Mouse (Mus musculus): ENCODE results near the gene Mbnl1.

The Mbnl1 gene

GRCm38 (mm10) chr3:60568171-60568684 is 95.6 kb downstream of the Mbnl1 start:
- no peak for DNase-seq (ENCODE audit: low read depth, low spot score)

- no peak for DNase-seq (ENCODE audit: low read depth, low spot score)
Measured at GRCm38 (mm10) chr3:60568801-60569568, 96.4 kb downstream of the Mbnl1 start.

GRCm38 (mm10) chr3:60569781-60570180 is 97.2 kb downstream of the Mbnl1 start:
- no peak for DNase-seq (ENCODE audit: low read depth, low spot score)

DNA sequence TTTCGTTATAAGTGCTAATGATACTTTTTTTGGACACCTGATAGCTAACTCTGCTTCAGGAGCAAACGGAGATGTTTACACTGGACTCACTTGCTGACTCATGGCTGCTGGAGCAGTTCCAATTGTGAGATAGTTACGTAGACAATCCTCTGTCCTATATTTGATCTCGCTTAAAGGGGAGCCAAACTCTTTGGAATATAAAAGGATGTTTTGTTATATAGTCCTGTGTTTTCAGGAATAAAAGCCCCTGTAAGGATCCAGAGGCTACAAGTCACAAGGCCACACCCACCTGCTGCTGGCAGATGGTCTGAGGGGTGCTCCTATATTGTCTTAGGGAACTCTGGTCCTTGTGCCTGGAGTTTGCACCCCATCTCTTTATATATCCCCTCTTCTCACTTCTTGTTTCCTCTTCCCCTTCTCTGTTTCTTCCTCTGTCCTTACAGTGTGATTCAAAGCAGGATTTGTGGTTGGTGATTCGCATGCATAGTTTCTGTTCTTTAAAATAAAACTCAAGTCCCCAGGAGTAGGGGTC is 97.9 kb downstream of the Mbnl1 start:
- no peak for DNase-seq (ENCODE audit: low read depth, low spot score)

- DNase-seq (ENCODE audit: low read depth, low spot score) = no peak
Measured at GRCm38 (mm10) chr3:60571493-60571892, 98.9 kb downstream of the Mbnl1 start.

DNA sequence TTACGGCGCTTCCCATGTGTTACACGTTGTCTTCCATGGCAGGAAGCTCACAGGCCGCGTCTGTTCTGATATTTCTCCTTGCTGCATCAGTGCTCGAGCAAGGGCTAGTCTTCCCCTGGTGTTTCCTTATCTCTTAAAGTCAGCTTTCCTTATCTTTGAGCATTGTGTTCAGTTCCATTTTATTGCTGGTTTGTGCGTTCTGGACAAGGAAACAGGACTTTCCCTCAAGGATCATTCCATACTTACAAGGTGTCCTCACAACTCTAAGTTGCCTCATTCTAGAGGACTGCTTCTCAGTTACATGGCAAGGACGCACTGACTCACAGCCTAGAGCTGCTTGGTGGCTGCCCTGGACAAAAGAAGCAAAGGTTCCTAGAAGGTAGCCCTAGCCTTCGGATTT is 101.6 kb downstream of the Mbnl1 start:
- DNase-seq (ENCODE audit: low read depth, low spot score) = no peak

- DNase-seq (ENCODE audit: low read depth, low spot score) = no peak
Measured at GRCm38 (mm10) chr3:60574849-60575524, 102.4 kb downstream of the Mbnl1 start.

DNA sequence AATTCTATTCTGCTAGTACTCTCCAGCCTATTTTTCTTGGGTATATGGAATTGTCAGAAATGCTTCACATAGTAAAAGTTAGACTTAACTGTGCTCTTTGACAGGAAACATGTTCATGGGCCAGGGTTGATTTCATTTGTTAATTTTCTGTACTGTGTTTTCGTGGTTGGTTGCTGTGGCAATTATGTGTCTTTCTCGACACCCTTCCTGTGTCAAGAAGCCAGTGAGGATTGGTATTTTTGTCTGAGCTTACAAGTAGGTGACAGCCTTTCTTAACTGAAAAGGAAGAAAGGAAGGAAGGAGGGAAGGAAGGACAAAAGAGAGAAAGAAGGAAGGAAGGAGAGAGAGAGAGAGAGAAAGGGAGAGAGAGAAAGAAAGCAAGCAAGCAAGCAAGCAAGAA is 103.3 kb downstream of the Mbnl1 start:
- peak; percentile 52 for DNase-seq (ENCODE audit: low read depth, low spot score)

DNA sequence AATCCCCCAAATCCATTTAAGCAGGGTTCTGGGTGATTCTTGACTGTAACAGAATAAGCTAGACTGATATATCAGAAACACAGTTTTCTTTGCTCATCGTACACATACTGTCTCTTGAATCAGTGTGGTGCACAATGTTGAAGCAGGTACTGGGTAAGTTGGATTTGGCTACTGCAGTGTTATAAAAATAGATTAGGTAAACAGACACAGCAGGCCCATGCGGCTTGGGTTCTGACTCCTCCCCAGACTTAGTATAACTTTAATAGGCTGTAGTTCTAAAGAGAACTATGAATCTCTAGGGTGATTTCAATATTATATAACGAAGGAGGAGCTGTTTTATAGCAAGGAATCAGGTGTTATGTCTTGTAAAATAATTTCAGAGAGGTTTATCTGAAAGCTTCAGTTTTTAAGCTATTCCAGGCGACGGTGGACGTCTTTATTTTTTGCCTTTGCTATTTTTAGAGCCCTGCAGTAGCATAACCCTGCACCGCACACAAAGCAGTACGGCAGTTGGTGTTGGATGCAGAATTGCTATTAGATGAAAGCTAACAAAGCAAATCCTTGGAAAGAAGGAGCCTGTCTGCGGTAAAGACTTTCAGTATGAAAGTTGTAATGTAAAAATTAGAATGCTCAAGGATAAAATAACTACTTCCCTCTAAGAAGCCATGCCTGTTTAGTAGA is 103.9 kb downstream of the Mbnl1 start:
- DNase-seq (ENCODE audit: low read depth, low spot score) = no peak

DNA sequence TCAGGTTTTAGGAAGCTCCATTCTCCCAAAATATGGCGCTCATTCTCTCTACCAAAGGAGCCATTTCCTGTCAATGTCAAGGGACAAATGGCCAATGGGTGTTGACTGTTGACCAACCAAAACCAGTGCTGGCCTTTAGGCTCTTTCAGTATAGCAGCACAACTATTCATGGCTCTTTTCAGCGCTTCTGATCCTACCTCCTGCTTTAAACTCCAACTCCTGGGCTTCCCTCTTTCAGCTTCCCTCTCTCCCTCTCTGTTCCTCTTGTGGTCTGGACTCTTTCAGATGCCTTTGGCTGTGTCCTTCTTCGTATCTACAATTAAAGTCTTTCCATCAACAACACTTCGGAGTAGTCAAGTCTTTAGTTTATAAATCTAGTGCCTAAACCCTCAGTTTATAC is 107.2 kb downstream of the Mbnl1 start:
- DNase-seq (ENCODE audit: low read depth, low spot score) = no peak

DNA sequence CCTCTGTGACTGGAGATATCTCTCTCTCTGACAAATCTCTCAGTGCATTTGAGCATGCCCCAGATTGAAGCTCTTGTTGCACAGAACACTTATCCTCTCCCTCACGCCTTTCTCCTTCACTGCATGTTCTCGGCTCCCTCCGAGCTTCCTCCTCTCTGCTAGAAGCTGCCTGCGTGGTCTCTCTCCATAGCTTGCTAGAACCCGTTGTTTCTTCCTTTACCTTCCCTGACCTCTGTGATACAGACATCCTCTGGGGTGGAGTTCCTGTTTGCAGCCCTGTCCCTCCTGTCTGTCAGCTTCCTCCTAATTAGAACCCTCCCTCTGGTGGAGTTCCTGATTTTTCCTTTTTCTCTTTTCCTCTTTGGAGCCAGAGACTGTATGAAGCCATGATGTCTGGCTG is 108.1 kb downstream of the Mbnl1 start:
- no peak for DNase-seq (ENCODE audit: low read depth, low spot score)

- no peak for DNase-seq (ENCODE audit: low read depth, low spot score)
Measured at GRCm38 (mm10) chr3:60582154-60582553, 109.5 kb downstream of the Mbnl1 start.

- DNase-seq (ENCODE audit: low read depth, low spot score) = no peak
Measured at GRCm38 (mm10) chr3:60582620-60583019, 110.0 kb downstream of the Mbnl1 start.

DNA sequence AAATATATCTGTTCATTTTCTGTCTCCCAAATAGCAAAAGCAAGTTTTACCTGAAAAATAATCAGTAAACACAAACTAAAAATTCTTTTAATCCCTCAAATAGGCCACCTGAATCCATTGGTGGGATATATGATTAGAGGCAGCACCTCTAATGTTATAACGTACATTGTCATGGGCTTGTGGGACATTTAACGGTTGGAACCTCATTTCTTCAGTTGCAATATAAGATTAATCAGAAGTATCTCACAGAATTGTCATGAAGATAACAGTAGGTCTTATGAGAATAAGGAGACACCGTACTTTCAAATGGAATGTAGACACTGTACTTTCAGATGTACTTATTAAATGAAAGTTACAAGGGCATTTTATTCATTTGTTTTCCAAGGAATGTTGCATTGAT is 112.1 kb downstream of the Mbnl1 start:
- DNase-seq (ENCODE audit: low read depth, low spot score) = no peak

GRCm38 (mm10) chr3:60586046-60586445 is 113.4 kb downstream of the Mbnl1 start:
- DNase-seq (ENCODE audit: low read depth, low spot score) = no peak

DNA sequence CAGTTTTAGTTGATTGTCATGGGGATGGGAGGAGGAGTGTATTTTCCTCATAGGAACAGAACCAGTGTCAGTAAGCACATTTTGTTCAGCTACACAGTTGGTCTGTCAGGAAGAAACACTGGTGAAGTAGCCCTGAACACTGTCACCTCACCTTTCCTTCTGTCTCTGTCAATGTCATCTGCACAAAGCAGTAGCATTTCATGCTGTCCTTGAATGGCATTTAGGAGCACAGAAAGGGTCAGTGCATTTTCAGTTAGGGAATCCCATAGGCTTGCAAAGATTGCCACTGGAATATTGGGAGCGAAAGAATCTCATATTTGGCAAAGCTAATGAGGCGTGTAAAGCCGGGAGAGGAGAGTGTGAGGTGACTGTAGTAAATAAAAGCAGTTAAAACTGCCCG is 114.5 kb downstream of the Mbnl1 start:
- DNase-seq (ENCODE audit: low read depth, low spot score) = no peak

GRCm38 (mm10) chr3:60589361-60589760 is 116.7 kb downstream of the Mbnl1 start:
- peak; percentile 44 for DNase-seq (ENCODE audit: low read depth, low spot score)

- no peak for DNase-seq (ENCODE audit: low read depth, low spot score)
Measured at GRCm38 (mm10) chr3:60595606-60596005, 123.0 kb downstream of the Mbnl1 start.

- no peak for DNase-seq (ENCODE audit: low read depth, low spot score)
Measured at GRCm38 (mm10) chr3:60596985-60597384, 124.4 kb downstream of the Mbnl1 start.

DNA sequence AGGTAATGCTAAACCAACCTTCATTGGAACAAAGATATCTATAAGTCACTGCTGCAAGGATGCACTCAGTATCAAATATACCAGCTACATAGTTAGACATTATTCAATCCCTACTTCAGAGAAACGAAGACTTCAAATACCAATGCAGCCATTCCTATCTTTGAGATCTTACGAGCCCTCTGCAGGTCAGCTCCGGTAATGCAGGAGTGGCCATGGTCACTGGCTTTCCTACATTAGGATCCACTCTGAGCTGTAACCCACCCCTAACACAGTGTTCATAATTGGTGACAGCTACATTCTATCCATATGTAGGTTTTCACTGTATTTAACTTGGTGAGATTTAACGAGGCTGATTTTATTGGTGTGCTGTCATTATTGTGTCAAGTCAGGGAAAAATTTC is 129.1 kb downstream of the Mbnl1 start:
- DNase-seq (ENCODE audit: low read depth, low spot score) = peak; percentile 80

- peak; percentile 55 for DNase-seq (ENCODE audit: low read depth, low spot score)
Measured at GRCm38 (mm10) chr3:60602923-60603549, 130.4 kb downstream of the Mbnl1 start.

DNA sequence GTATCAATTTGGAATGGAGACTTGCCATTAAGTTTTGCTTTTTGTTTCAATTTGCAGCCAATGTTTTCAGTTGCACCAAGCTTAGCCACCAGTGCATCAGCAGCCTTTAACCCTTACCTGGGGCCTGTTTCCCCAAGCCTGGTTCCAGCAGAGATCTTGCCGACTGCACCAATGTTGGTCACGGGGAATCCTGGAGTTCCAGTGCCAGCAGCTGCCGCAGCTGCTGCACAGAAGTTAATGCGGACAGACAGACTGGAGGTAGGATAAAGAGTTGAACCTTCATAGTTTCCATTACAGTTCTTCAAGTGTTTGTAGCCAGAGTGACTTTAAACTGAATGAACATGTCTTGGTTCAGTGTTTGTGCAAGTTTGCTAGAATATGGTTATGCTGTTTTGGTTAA is 131.0 kb downstream of the Mbnl1 start:
- no peak for DNase-seq (ENCODE audit: low read depth, low spot score)

Measured in CD4-positive, CD25-positive, alpha-beta regulatory T cell, adult 2 months (primary cell).